Mouse (Mus musculus): ENCODE measurements around the gene Npcd. TPM values are rescaled to one million over a fixed set of nuclear protein-coding genes. Genes with fewer than 3 reads are reported as not detected.

Gene Npcd
- polyA plus RNA-seq, 1 experiment from 2014 or later, result 0.98 TPM

GRCm38 (mm10) chr15:79797680-79798079 is 36.4 kb downstream of the Npcd start:
- Histone ChIP-seq H3K4me3 (no peak overlapping the region), H3K36me3 (replicated peaks) (no peaks in the 10 kb centered on the region), H3K4me1 (peaks cover 13% of the 10 kb centered on the region), H3K27me3 (replicated peaks) (peaks cover 14% of the 10 kb centered on the region; the same call in 1 of the 2 replicates), H3K9me3 (no peaks in the 10 kb centered on the region), H3K9ac (no peak overlapping the region), H3K27ac (no peak overlapping the region), H3K4me2 (no peak overlapping the region)
- ATAC-seq (replicated peaks), result no peak
- 89% methylated on average over 8 of the region's 8 CpGs for WGBS

DNA sequence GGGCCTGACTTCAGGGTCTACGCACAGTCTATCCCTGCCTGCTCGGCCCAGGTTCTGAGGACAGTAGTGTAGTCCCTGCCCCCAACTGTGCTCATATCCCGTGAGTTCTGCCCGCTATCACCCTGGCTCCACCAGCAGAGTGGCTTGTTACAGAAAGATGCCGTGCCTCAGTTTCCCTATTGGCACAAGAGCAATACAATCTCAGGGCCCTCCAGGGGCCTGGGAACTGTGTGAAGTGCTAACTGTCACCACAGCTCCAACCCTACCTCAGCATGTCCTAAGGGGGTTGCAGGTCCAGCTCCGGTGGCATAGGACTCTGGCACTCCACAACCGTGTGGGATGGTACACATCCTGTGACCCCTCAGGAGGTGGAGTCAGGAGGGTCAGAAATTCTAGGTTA is 36.9 kb downstream of the Npcd start:
- no peaks in the 10 kb centered on the region for H3K9me3 ChIP-seq
- peaks cover 7% of the 10 kb centered on the region for H3K4me1 ChIP-seq
- no peak overlapping the region for H3K4me2 ChIP-seq
- no peak for ATAC-seq (replicated peaks)
- no peak overlapping the region for H3K4me3 ChIP-seq
- H3K36me3 ChIP-seq (replicated peaks), result no peaks in the 10 kb centered on the region
- H3K9ac ChIP-seq, result no peak overlapping the region
- H3K27ac ChIP-seq, result no peak overlapping the region
- 0 out of 2 replicates have a peak, but pooled peaks cover 8% of the 10 kb centered on the region for H3K27me3 ChIP-seq (replicated peaks)
- 90% methylated on average over 7 of the region's 7 CpGs for WGBS

DNA sequence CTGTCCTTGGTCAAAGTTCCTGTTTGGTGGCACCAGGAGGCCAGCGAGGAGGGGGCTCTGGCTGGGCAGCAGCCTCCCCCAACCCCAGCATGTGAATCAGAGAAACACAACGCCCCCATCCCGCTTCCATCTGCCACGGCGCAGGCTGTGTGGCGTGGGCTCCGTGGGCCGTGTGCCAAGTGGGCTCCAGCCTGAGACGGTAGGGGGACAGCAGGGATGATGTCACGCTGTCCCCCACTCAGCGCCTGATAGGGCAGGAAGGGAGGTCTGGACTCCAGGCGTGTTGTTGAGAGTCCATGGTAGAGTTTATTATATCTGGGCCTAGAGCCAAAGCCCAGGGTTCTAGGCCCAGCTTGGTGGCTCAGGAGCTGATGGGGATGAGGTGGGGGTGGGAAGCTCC is 37.8 kb downstream of the Npcd start:
- Histone ChIP-seq H3K27me3 (replicated peaks) (0 out of 2 replicates have a peak, but pooled peaks cover 3% of the 10 kb centered on the region), H3K9me3 (no peaks in the 10 kb centered on the region), H3K4me2 (no peak overlapping the region), H3K4me3 (no peak overlapping the region), H3K36me3 (replicated peaks) (no peaks in the 10 kb centered on the region), H3K9ac (no peak overlapping the region), H3K4me1 (no peaks in the 10 kb centered on the region; the same call in 1 of the 2 replicates), H3K27ac (no peak overlapping the region)
- 74% methylated on average over 12 of the region's 12 CpGs for WGBS
- no peak for ATAC-seq (replicated peaks)

- no peak overlapping the region for H3K4me2 ChIP-seq
- H3K9me3 ChIP-seq, result no peaks in the 10 kb centered on the region
- no peaks in the 10 kb centered on the region; the same call in 1 of the 2 replicates for H3K36me3 ChIP-seq (replicated peaks)
- 0 out of 2 replicates have a peak, but pooled peaks cover 3% of the 10 kb centered on the region for H3K27me3 ChIP-seq (replicated peaks)
- no peak overlapping the region for H3K9ac ChIP-seq
- no peaks in the 10 kb centered on the region; the same call in 1 of the 2 replicates for H3K4me1 ChIP-seq
- ATAC-seq (replicated peaks), result no peak
- H3K4me3 ChIP-seq, result no peak overlapping the region
- 35% methylated on average over 20 of the region's 20 CpGs for WGBS
- no peak overlapping the region for H3K27ac ChIP-seq
These were observed 39.9 kb downstream of the Npcd start for GRCm38 (mm10) chr15:79794173-79794572.

DNA sequence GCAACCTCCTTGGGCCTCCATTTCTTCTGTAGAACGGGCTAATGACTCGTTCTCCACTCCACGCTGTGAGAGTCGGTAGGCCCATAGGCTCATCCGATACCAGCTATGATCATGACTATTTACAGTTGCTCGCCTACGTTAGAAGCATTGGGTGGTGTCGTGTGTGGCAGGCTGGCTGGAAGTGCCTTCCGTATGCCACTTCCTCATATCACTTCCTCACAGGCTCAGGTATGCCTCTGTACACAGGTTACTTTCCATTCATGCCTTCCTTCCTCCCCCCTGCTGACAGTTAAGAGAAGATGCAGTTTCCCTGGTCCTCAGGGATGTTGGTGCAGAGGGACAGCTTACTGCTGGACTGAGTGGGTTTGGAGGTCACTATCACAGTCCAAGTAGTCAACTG is 41.0 kb downstream of the Npcd start:
- H3K27me3 ChIP-seq (replicated peaks), result 0 out of 2 replicates have a peak, but pooled peaks cover 3% of the 10 kb centered on the region
- no peak overlapping the region for H3K27ac ChIP-seq
- no peaks in the 10 kb centered on the region; the same call in 1 of the 2 replicates for H3K36me3 ChIP-seq (replicated peaks)
- ATAC-seq (replicated peaks), result no peak
- peaks cover 1% of the 10 kb centered on the region for H3K4me1 ChIP-seq
- H3K9ac ChIP-seq, result no peak overlapping the region
- WGBS, result 92% methylated on average over 9 of the region's 9 CpGs
- no peaks in the 10 kb centered on the region for H3K9me3 ChIP-seq
- no peak overlapping the region for H3K4me3 ChIP-seq
- no peak overlapping the region for H3K4me2 ChIP-seq

GRCm38 (mm10) chr15:79792455-79792854 is 41.6 kb downstream of the Npcd start:
- WGBS, result 28% methylated on average over 19 of the region's 19 CpGs

DNA sequence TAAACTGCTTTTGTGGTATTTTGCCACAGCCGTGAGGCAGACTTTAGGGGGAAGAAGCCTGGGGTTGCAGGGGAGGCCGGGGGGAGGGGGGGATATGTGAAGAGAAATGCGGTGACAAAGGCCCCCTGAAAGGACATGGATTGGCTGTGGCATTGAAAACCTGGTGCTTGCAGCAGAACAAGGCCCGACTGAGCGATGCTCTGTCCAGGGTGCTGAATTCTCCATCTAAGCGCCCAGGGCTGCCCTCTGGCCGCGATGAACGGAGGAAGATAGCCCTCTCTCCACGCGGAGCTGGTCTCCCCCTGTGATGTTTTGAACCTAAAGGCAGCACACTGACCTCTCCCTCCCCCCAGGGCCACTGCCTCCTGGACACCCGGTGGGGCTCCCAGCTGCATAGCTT is 42.5 kb downstream of the Npcd start:
- Histone ChIP-seq H3K9me3 (no peaks in the 10 kb centered on the region), H3K36me3 (replicated peaks) (no peaks in the 10 kb centered on the region; the same call in 1 of the 2 replicates), H3K4me2 (no peak overlapping the region), H3K9ac (no peak overlapping the region), H3K4me3 (no peak overlapping the region), H3K4me1 (peaks cover 6% of the 10 kb centered on the region), H3K27me3 (replicated peaks) (0 out of 2 replicates have a peak, but pooled peaks cover 3% of the 10 kb centered on the region), H3K27ac (no peak overlapping the region)
- 4% methylated on average over 12 of the region's 12 CpGs for WGBS
- no peak for ATAC-seq (replicated peaks)

More at GRCm38 (mm10) chr15:79792455-79792854, 41.6 kb downstream of the Npcd start:
- H3K27ac ChIP-seq, result no peak overlapping the region
- H3K36me3 ChIP-seq (replicated peaks), result no peaks in the 10 kb centered on the region; the same call in 1 of the 2 replicates
- no peak overlapping the region for H3K9ac ChIP-seq
- H3K9me3 ChIP-seq, result no peaks in the 10 kb centered on the region
- no peak overlapping the region for H3K4me3 ChIP-seq
- H3K4me2 ChIP-seq, result 0 out of 2 replicates have a peak overlapping the region, but pooled peaks have one; percentile 14
- 0 out of 2 replicates have a peak, but pooled peaks cover 3% of the 10 kb centered on the region for H3K27me3 ChIP-seq (replicated peaks)
- peaks cover 6% of the 10 kb centered on the region for H3K4me1 ChIP-seq
- no peak for ATAC-seq (replicated peaks)

- Histone ChIP-seq H3K27ac (no peak overlapping the region), H3K4me3 (no peak overlapping the region), H3K9ac (no peak overlapping the region), H3K9me3 (no peaks in the 10 kb centered on the region), H3K4me2 (no peak overlapping the region), H3K4me1 (peaks cover 6% of the 10 kb centered on the region), H3K27me3 (replicated peaks) (0 out of 2 replicates have a peak, but pooled peaks cover 3% of the 10 kb centered on the region), H3K36me3 (replicated peaks) (no peaks in the 10 kb centered on the region; the same call in 1 of the 2 replicates)
- ATAC-seq (replicated peaks), result no peak
- WGBS, result 83% methylated on average over 6 of the region's 6 CpGs
These were observed 43.1 kb downstream of the Npcd start for GRCm38 (mm10) chr15:79790905-79791304.

GRCm38 (mm10) chr15:79790111-79790510 is 43.9 kb downstream of the Npcd start:
- 0 out of 2 replicates have a peak, but pooled peaks cover 3% of the 10 kb centered on the region for H3K27me3 ChIP-seq (replicated peaks)
- H3K9ac ChIP-seq, result no peak overlapping the region
- no peak overlapping the region for H3K27ac ChIP-seq
- H3K4me2 ChIP-seq, result no peak overlapping the region
- H3K36me3 ChIP-seq (replicated peaks), result no peaks in the 10 kb centered on the region; the same call in 1 of the 2 replicates
- no peaks in the 10 kb centered on the region for H3K9me3 ChIP-seq
- peaks cover 6% of the 10 kb centered on the region for H3K4me1 ChIP-seq
- H3K4me3 ChIP-seq, result no peak overlapping the region
- WGBS, result 62% methylated on average over 8 of the region's 8 CpGs
- no peak for ATAC-seq (replicated peaks)

GRCm38 (mm10) chr15:79787815-79788214 is 46.2 kb downstream of the Npcd start:
- no peaks in the 10 kb centered on the region for H3K9me3 ChIP-seq
- H3K4me2 ChIP-seq, result no peak overlapping the region
- H3K4me3 ChIP-seq, result no peak overlapping the region
- H3K9ac ChIP-seq, result no peak overlapping the region
- peak overlapping the region; percentile 5; the same call in 1 of the 2 replicates for H3K27ac ChIP-seq
- ATAC-seq (replicated peaks), result 0 out of 2 replicates have a peak, but pooled peaks have one; percentile 28
- H3K4me1 ChIP-seq, result peaks cover 6% of the 10 kb centered on the region
- no peaks in the 10 kb centered on the region for H3K27me3 ChIP-seq (replicated peaks)
- 30% methylated on average over 8 of the region's 8 CpGs for WGBS
- H3K36me3 ChIP-seq (replicated peaks), result no peaks in the 10 kb centered on the region; the same call in 1 of the 2 replicates

DNA sequence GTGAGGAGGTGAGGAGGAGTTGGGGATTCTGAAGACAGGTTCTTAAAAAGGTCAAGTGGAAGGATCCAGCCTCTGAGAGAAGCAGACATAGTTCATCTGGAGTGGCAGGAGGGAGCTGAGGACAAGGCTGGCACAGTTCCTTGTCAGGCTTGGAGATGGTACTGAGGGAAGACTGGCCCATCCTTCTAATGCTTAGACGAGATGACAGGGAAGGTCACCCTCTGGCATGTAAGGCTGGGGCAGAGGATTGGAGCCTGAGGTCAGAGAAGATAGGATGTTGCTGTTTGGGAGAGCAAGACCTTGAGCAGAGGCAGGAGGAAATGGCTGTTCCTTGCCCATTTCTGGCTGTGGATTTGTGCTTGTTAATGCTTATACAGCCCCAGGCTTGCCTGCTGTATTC is 49.0 kb downstream of the Npcd start:
- WGBS, result 67% methylated on average over 1 of the region's 1 CpGs
- Histone ChIP-seq H3K27me3 (replicated peaks) (no peaks in the 10 kb centered on the region), H3K9ac (no peak overlapping the region)

DNA sequence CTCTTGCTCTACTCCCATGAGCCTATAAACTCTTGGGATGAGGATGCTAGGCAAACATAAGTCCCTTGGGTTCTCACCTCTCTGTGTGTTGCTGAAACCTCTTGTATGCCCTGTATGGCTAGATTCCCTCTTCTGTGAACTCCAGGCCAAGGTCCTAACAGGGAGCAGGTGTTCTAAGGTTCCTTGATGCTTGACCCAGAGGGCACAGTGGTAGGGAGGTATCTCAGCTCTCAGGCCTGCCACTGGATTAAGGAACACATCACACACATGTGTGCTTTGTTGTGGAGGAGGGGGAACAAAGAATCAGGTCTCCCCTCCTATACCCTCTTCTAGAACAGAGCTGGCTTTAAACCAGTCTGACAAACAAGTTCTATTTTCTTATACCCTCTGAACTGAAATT is 56.3 kb downstream of the Npcd start, which contains the start of gene Dnal4:
TSS of gene Dnal4 (minus strand) at position 101 of the 400 bp plus-strand sequence.
- H3K4me1 ChIP-seq, result peaks cover 21% of the 10 kb centered on the region
- H3K27ac ChIP-seq, result no peak within 1 kb of the TSS
- H3K36me3 ChIP-seq (replicated peaks), result no peaks in the 10 kb centered on the region
- no peak within 1 kb of the TSS for H3K4me3 ChIP-seq
- H3K4me2 ChIP-seq, result no peak within 1 kb of the TSS
- H3K9me3 ChIP-seq, result no peaks in the 10 kb centered on the region
- ATAC-seq (replicated peaks), result no peak
- H3K9ac ChIP-seq, result no peak within 1 kb of the TSS
- no peaks in the 10 kb centered on the region for H3K27me3 ChIP-seq (replicated peaks)

More for the DNA sequence above, 49.0 kb downstream of the Npcd start:
- no peak overlapping the region for H3K27ac ChIP-seq
- H3K4me3 ChIP-seq, result no peak overlapping the region
- H3K4me1 ChIP-seq, result peaks cover 6% of the 10 kb centered on the region
- no peak for ATAC-seq (replicated peaks)
- no peaks in the 10 kb centered on the region for H3K9me3 ChIP-seq
- no peak overlapping the region for H3K4me2 ChIP-seq
- no peaks in the 10 kb centered on the region; the same call in 1 of the 2 replicates for H3K36me3 ChIP-seq (replicated peaks)

GRCm38 (mm10) chr15:79775662-79776061 is 58.4 kb downstream of the Npcd start:
- 70% methylated on average over 7 of the region's 7 CpGs for WGBS
- Histone ChIP-seq H3K27me3 (replicated peaks) (no peaks in the 10 kb centered on the region), H3K4me2 (no peak overlapping the region), H3K4me3 (no peak overlapping the region), H3K36me3 (replicated peaks) (no peaks in the 10 kb centered on the region), H3K27ac (no peak overlapping the region), H3K9me3 (no peaks in the 10 kb centered on the region), H3K9ac (no peak overlapping the region), H3K4me1 (peaks cover 34% of the 10 kb centered on the region)
- no peak for ATAC-seq (replicated peaks)
